Mouse (Mus musculus): Measurements from ENCODE around the gene Tubb3. TPM values are rescaled to one million over a fixed set of nuclear protein-coding genes. Genes with fewer than 3 reads are reported as not detected.

Gene Tubb3
- 46.7 and 50.2 TPM in 2 replicates for polyA plus RNA-seq (2015; fragmentation: Nextera tagmentation; extraction: Ambion mirVana)

DNA sequence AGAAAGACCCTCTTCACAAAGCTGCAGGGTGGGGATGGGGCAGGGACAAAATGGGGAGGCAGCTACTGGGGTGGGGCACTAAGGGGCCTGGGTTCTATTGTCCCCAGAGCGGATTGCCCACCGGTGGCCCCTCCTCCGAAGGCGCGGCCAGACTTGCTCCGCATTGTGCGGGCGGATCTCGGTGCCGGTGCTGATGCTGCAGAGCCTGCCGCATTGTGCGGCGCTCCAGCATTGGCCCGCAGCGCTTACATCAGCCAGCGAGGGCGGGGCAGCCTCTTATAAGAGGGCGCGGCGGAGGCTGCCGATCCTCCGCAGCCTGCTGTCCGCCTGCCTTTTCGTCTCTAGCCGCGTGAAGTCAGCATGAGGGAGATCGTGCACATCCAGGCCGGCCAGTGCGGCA is at the start of gene Tubb3:
Tubb3 (plus strand) TSS at position 179 of the 400 bp plus-strand sequence.
- H3K4me3 ChIP-seq (replicated peaks; ENCODE audit: low read length), result peak within 1 kb of the TSS; percentile 31
- H3K9me3 ChIP-seq (replicated peaks; ENCODE audit: control insufficient read depth, low read length), result no peaks in the 10 kb centered on the region
- ATAC-seq (ENCODE audit: insufficient read depth, low FRiP score), result peak; percentile 80
- peaks cover 62% of the 10 kb centered on the region for H3K27me3 ChIP-seq (ENCODE audit: control insufficient read depth, insufficient read depth, low read length)
- no peaks in the 10 kb centered on the region for H3K36me3 ChIP-seq (ENCODE audit: control insufficient read depth, insufficient read depth, low read length)
- peak within 1 kb of the TSS; percentile 49 for H3K4me2 ChIP-seq (ENCODE audit: low read depth, low read length)
- H3K9ac ChIP-seq (ENCODE audit: low read length), result no peak within 1 kb of the TSS
- no peak within 1 kb of the TSS for H3K27ac ChIP-seq (ENCODE audit: low read length)
- H3K4me1 ChIP-seq (ENCODE audit: control insufficient read depth, insufficient read depth, low read length), result peaks cover 7% of the 10 kb centered on the region
- 1% methylated on average over 29 of the region's 29 CpGs for WGBS

DNA sequence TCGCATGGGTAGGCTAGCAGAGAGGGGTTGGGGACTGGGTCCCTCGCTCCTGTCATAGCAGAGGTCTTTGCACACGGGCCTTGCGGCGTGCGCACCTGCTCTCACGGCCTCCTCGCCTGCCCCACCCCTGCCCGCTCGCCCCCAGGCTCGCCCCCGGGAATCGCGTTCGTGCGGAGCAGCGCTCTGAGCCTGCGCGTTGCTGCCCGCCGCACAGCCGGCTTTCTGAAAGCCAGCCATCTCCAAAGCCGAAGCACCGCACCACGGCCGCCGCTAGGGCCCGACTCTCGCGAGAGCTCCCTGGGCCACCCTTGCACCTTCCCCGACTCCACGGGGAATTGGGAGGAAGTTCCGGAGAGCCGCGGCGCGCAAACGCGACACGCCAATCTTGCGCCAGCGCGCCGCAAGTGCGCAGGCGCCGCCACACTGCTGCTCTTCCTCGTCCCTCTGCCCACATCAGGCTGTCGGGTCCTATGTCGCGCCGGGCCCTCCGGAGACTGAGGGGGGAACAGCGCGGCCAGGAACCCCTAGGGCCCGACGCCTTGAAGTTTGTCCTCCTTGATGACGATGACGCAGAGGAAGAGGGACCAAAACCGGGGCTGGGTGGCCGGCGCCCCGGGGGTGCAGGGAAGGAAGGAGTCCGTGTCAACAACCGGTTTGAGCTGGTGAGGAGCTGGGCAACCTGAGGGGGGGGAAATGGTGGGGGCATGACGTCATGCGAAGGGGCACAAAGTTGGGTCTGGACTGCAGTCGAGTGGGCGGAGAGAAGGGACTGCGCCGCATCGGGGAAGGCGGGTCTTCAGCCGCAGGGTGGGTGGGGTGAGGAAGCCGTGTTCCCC is 37.6 kb upstream of the Tubb3 start, which contains the start of gene Tcf25:
Tcf25 (plus strand) TSS at position 351 of the 836 bp plus-strand sequence.
- Histone ChIP-seq H3K36me3 (ENCODE audit: control insufficient read depth, insufficient read depth, low read length) (no peaks in the 10 kb centered on the region), H3K4me1 (ENCODE audit: control insufficient read depth, insufficient read depth, low read length) (peaks cover 13% of the 10 kb centered on the region), H3K9me3 (replicated peaks; ENCODE audit: control insufficient read depth, low read length) (no peaks in the 10 kb centered on the region), H3K4me2 (ENCODE audit: low read depth, low read length) (peak within 1 kb of the TSS; percentile 72), H3K9ac (ENCODE audit: low read length) (peak within 1 kb of the TSS; percentile 97), H3K27ac (ENCODE audit: low read length) (peak within 1 kb of the TSS; percentile 98), H3K4me3 (replicated peaks; ENCODE audit: low read length) (peak within 1 kb of the TSS; percentile 97), H3K27me3 (ENCODE audit: control insufficient read depth, insufficient read depth, low read length) (no peaks in the 10 kb centered on the region)
- under 1% methylated on average over 75 of the region's 75 CpGs for WGBS
- peak; percentile 91 for ATAC-seq (ENCODE audit: insufficient read depth, low FRiP score)

GRCm38 (mm10) chr8:123374239-123374578 is 37.0 kb upstream of the Tubb3 start:
- H3K4me1 ChIP-seq (ENCODE audit: control insufficient read depth, insufficient read depth, low read length), result peaks cover 13% of the 10 kb centered on the region
- H3K4me3 ChIP-seq (replicated peaks; ENCODE audit: low read length), result peak overlapping the region; percentile 97
- peak; percentile 86 for ATAC-seq (ENCODE audit: insufficient read depth, low FRiP score)

DNA sequence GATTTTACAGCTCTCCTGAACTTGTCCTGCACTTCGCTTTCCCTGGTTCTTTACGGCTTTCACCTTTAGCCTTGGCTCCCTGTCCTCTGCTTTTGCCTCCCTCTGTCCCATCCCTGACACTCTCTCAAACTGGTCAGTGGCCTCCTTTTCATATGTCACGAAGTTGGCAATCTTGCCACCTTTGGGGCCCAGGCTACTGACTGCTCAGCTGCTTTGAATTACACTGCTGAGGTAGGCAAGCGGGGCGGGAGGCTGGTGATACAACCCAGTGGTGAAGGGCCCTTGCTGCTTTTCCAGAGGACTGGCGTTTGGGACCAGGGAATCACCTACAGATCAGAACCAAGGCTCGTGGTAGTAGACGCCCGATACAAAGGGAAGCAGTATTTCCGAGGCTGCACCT is 35.5 kb upstream of the Tubb3 start:
- WGBS, result 80% methylated on average over 10 of the region's 10 CpGs
- Histone ChIP-seq H3K27ac (ENCODE audit: low read length) (no peak overlapping the region), H3K9ac (ENCODE audit: low read length) (no peak overlapping the region), H3K4me3 (replicated peaks; ENCODE audit: low read length) (no peak overlapping the region), H3K4me1 (ENCODE audit: control insufficient read depth, insufficient read depth, low read length) (peaks cover 13% of the 10 kb centered on the region), H3K9me3 (replicated peaks; ENCODE audit: control insufficient read depth, low read length) (no peaks in the 10 kb centered on the region), H3K4me2 (ENCODE audit: low read depth, low read length) (no peak overlapping the region), H3K36me3 (ENCODE audit: control insufficient read depth, insufficient read depth, low read length) (no peaks in the 10 kb centered on the region), H3K27me3 (ENCODE audit: control insufficient read depth, insufficient read depth, low read length) (no peaks in the 10 kb centered on the region)
- no peak for ATAC-seq (ENCODE audit: insufficient read depth, low FRiP score)

More at GRCm38 (mm10) chr8:123374239-123374578, 37.0 kb upstream of the Tubb3 start:
- Histone ChIP-seq H3K9ac (ENCODE audit: low read length) (peak overlapping the region; percentile 97), H3K27ac (ENCODE audit: low read length) (peak overlapping the region; percentile 98), H3K9me3 (replicated peaks; ENCODE audit: control insufficient read depth, low read length) (no peaks in the 10 kb centered on the region), H3K36me3 (ENCODE audit: control insufficient read depth, insufficient read depth, low read length) (no peaks in the 10 kb centered on the region), H3K4me2 (ENCODE audit: low read depth, low read length) (peak overlapping the region; percentile 72), H3K27me3 (ENCODE audit: control insufficient read depth, insufficient read depth, low read length) (no peaks in the 10 kb centered on the region)
- under 1% methylated on average over 20 of the region's 20 CpGs for WGBS

- Histone ChIP-seq H3K27me3 (ENCODE audit: control insufficient read depth, insufficient read depth, low read length) (no peaks in the 10 kb centered on the region), H3K36me3 (ENCODE audit: control insufficient read depth, insufficient read depth, low read length) (no peaks in the 10 kb centered on the region), H3K27ac (ENCODE audit: low read length) (no peak overlapping the region), H3K4me1 (ENCODE audit: control insufficient read depth, insufficient read depth, low read length) (peaks cover 13% of the 10 kb centered on the region), H3K4me3 (replicated peaks; ENCODE audit: low read length) (no peak overlapping the region), H3K9me3 (replicated peaks; ENCODE audit: control insufficient read depth, low read length) (no peaks in the 10 kb centered on the region), H3K4me2 (ENCODE audit: low read depth, low read length) (no peak overlapping the region), H3K9ac (ENCODE audit: low read length) (no peak overlapping the region)
- WGBS, result 77% methylated on average over 8 of the region's 8 CpGs
- ATAC-seq (ENCODE audit: insufficient read depth, low FRiP score), result no peak
Observed at GRCm38 (mm10) chr8:123376106-123376505, 35.1 kb upstream of the Tubb3 start.

DNA sequence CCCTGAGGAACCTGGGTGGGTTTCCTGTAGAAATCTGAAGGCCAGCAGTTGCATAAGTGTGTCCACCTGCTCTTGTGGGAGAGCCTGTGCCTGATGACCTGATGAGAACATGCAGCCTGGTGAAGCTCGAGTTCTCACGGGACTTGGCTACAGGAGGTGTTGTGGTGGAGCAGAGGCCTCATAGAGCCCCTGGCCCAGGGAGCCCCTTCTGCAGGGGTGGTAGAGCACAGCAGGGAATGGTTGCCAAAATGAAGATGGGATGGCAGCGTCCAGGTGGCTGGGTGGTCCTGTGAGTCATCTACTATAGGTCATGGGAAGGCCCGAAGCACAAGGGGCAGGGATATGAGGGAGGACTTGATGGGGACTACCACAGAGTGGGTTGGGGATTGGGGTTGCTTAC is 29.5 kb upstream of the Tubb3 start:
- Histone ChIP-seq H3K4me3 (replicated peaks; ENCODE audit: low read length) (no peak overlapping the region), H3K9me3 (replicated peaks; ENCODE audit: control insufficient read depth, low read length) (no peaks in the 10 kb centered on the region)

DNA sequence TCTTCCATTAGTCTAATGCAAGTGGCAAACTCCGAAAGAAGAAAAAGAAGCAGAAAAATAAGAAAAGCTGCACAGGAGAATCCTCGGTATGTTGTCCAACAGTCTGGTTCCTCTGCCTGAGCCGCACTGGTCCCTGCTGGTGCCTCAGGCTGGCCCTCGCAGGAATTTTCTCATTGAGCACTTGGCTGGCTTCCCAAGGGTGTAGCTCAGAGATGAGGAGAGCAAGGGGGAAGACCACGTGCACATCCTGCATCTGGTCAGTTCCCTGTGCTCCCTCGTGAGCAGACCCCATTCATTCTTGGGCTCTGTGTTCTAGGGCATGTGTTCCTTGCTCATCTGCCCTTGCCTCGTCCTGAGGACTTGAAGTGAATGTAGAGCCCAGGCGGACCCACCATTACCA is 28.7 kb upstream of the Tubb3 start:
- Histone ChIP-seq H3K27ac (ENCODE audit: low read length) (no peak overlapping the region), H3K4me2 (ENCODE audit: low read depth, low read length) (no peak overlapping the region), H3K4me1 (ENCODE audit: control insufficient read depth, insufficient read depth, low read length) (no peaks in the 10 kb centered on the region), H3K27me3 (ENCODE audit: control insufficient read depth, insufficient read depth, low read length) (no peaks in the 10 kb centered on the region), H3K36me3 (ENCODE audit: control insufficient read depth, insufficient read depth, low read length) (peaks cover 35% of the 10 kb centered on the region), H3K9me3 (replicated peaks; ENCODE audit: control insufficient read depth, low read length) (no peaks in the 10 kb centered on the region), H3K9ac (ENCODE audit: low read length) (no peak overlapping the region), H3K4me3 (replicated peaks; ENCODE audit: low read length) (no peak overlapping the region)
- 79% methylated on average over 8 of the region's 8 CpGs for WGBS
- ATAC-seq (ENCODE audit: insufficient read depth, low FRiP score), result no peak

More for the DNA sequence above, 29.5 kb upstream of the Tubb3 start:
- no peak overlapping the region for H3K9ac ChIP-seq (ENCODE audit: low read length)
- peaks cover 35% of the 10 kb centered on the region for H3K36me3 ChIP-seq (ENCODE audit: control insufficient read depth, insufficient read depth, low read length)
- H3K27me3 ChIP-seq (ENCODE audit: control insufficient read depth, insufficient read depth, low read length), result no peaks in the 10 kb centered on the region
- 92% methylated on average over 4 of the region's 4 CpGs for WGBS
- no peak overlapping the region for H3K27ac ChIP-seq (ENCODE audit: low read length)
- ATAC-seq (ENCODE audit: insufficient read depth, low FRiP score), result no peak
- H3K4me2 ChIP-seq (ENCODE audit: low read depth, low read length), result no peak overlapping the region
- H3K4me1 ChIP-seq (ENCODE audit: control insufficient read depth, insufficient read depth, low read length), result no peaks in the 10 kb centered on the region

DNA sequence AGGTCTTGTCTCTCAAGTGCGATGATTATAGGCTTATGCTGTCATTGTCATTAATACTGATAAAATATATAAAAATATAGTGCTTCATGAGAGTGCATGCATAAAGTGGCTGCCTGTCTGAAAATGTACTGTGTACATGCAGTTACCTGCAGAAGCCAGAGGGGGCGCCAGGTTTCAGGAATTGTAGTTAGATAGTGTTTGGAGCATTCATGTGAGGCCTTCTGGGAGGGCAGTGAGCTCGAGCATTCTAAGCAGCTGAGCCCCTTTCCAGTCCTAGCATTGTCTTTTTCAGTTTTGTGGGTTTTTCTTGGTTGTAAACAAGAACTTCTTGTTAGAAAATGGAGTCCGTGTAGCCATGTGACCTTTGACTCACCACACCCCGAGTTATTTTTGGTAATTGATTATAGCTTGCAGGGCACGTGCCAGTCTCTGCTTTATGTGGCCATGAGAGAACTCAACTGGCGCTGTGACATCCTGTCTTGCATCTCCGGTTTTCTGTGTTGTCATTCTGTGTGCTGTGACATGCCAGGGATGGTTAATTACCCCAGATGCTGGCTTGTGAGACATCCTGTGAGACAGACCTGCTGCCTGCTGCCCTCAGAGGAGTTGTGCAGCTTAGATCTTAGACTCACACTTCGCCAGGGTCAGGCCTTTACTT is 26.2 kb upstream of the Tubb3 start:
- H3K36me3 ChIP-seq (ENCODE audit: control insufficient read depth, insufficient read depth, low read length), result peaks cover 41% of the 10 kb centered on the region
- ATAC-seq (ENCODE audit: insufficient read depth, low FRiP score), result no peak
- 63% methylated on average over 9 of the region's 9 CpGs for WGBS

GRCm38 (mm10) chr8:123387041-123387440 is 24.2 kb upstream of the Tubb3 start:
- H3K36me3 ChIP-seq (ENCODE audit: control insufficient read depth, insufficient read depth, low read length), result peaks cover 51% of the 10 kb centered on the region
- H3K4me3 ChIP-seq (replicated peaks; ENCODE audit: low read length), result no peak overlapping the region
- H3K4me1 ChIP-seq (ENCODE audit: control insufficient read depth, insufficient read depth, low read length), result no peaks in the 10 kb centered on the region

More for the DNA sequence above, 26.2 kb upstream of the Tubb3 start:
- Histone ChIP-seq H3K9me3 (replicated peaks; ENCODE audit: control insufficient read depth, low read length) (no peaks in the 10 kb centered on the region), H3K4me1 (ENCODE audit: control insufficient read depth, insufficient read depth, low read length) (no peaks in the 10 kb centered on the region), H3K4me3 (replicated peaks; ENCODE audit: low read length) (no peak overlapping the region), H3K9ac (ENCODE audit: low read length) (no peak overlapping the region), H3K27me3 (ENCODE audit: control insufficient read depth, insufficient read depth, low read length) (no peaks in the 10 kb centered on the region), H3K27ac (ENCODE audit: low read length) (no peak overlapping the region), H3K4me2 (ENCODE audit: low read depth, low read length) (no peak overlapping the region)

More at GRCm38 (mm10) chr8:123387041-123387440, 24.2 kb upstream of the Tubb3 start:
- H3K9ac ChIP-seq (ENCODE audit: low read length), result no peak overlapping the region
- no peak overlapping the region for H3K4me2 ChIP-seq (ENCODE audit: low read depth, low read length)
- ATAC-seq (ENCODE audit: insufficient read depth, low FRiP score), result no peak
- no peaks in the 10 kb centered on the region for H3K9me3 ChIP-seq (replicated peaks; ENCODE audit: control insufficient read depth, low read length)
- no peak overlapping the region for H3K27ac ChIP-seq (ENCODE audit: low read length)
- 76% methylated on average over 3 of the region's 3 CpGs for WGBS
- no peaks in the 10 kb centered on the region for H3K27me3 ChIP-seq (ENCODE audit: control insufficient read depth, insufficient read depth, low read length)

Measured in stomach, embryonic 16.5 days (tissue).